Mouse (Mus musculus): ENCODE results near the gene Htr1f. TPM values are rescaled to one million over a fixed set of nuclear protein-coding genes. Genes with fewer than 3 reads are reported as not detected.

The Htr1f gene
- total and polyA plus RNA-seq, 2 experiments from 2014 or later: 0.51 to 2.0 TPM

GRCm38 (mm10) chr16:64881442-64881841 lies 224.2 kb downstream of the Htr1f start:
- Histone ChIP-seq H3K4me2 (ENCODE audit: low read depth, low read length, poor library complexity, severe bottlenecking) (no peak overlapping the region), H3K4me1 (ENCODE audit: insufficient read depth, low read length) (no peaks in the 10 kb centered on the region), H3K9me3 (ENCODE audit: low read length) (no peaks in the 10 kb centered on the region), H3K4me3 (ENCODE audit: low read depth, low read length) (no peak overlapping the region), H3K9ac (replicated peaks; ENCODE audit: low read length, poor library complexity, severe bottlenecking) (no peak overlapping the region), H3K27me3 (ENCODE audit: insufficient read depth, low read length) (no peaks in the 10 kb centered on the region), H3K36me3 (ENCODE audit: insufficient read depth, low read length) (no peaks in the 10 kb centered on the region), H3K27ac (ENCODE audit: low read depth, low read length) (no peak overlapping the region)
- no peak for TF ChIP-seq CTCF (IDR thresholded peaks at IDR 0.05)
- WGBS: 85% methylated on average over 2 of the region's 2 CpGs
- DNase-seq (ENCODE audit: low spot score) (no peak), ATAC-seq (ENCODE audit: low FRiP score) (no peak)

DNA sequence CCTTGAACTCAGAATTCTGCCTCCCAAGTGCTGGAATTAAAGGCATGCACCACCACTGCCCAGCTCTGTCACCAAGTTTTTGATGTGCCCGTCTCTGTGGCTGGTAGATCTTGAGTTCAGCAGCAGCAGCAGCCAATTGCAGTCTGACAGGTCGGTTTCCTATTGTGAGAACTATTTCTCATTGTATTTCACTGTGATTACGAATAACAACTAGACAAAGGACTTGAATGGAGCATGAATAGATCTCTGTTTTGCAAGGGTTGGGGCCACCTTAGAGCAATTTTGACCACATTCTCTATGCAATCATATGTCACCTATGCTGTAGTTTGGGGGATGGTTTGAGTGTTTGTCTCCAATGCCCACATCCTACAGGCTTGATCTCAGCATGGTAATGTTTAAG lies 224.7 kb downstream of the Htr1f start:
- Histone ChIP-seq H3K27me3 (ENCODE audit: insufficient read depth, low read length) (no peaks in the 10 kb centered on the region), H3K9ac (replicated peaks; ENCODE audit: low read length, poor library complexity, severe bottlenecking) (no peak overlapping the region), H3K4me1 (ENCODE audit: insufficient read depth, low read length) (no peaks in the 10 kb centered on the region), H3K9me3 (ENCODE audit: low read length) (no peaks in the 10 kb centered on the region), H3K36me3 (ENCODE audit: insufficient read depth, low read length) (no peaks in the 10 kb centered on the region), H3K4me2 (ENCODE audit: low read depth, low read length, poor library complexity, severe bottlenecking) (no peak overlapping the region), H3K4me3 (ENCODE audit: low read depth, low read length) (no peak overlapping the region), H3K27ac (ENCODE audit: low read depth, low read length) (no peak overlapping the region)
- TF ChIP-seq CTCF (IDR thresholded peaks at IDR 0.05): no peak
- WGBS: 70% methylated on average over 3 of the region's 3 CpGs
- ATAC-seq (ENCODE audit: low FRiP score): no peak
- no peak for DNase-seq (ENCODE audit: low spot score)

DNA sequence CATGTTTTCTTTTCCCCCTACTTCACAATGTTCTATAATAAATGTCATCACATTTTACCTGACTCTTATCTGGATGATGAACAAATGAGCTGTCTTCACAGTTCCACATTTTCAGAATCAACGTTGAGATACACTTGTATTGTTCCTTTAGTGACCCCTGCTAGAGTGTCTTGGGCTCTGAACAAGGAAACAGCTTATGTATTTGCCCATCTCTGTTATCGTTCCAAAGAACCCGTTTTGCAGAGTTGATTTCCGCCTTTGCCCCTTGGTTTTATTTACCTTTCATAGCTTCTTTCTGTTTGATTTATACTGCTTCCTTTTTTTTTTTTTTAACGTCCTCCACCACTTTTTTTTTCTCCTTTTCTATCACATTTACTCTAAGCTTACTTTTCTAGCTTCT lies 225.9 kb downstream of the Htr1f start:
- no peaks in the 10 kb centered on the region for H3K9me3 ChIP-seq (ENCODE audit: low read length)
- H3K9ac ChIP-seq (replicated peaks; ENCODE audit: low read length, poor library complexity, severe bottlenecking): no peak overlapping the region
- no peaks in the 10 kb centered on the region for H3K36me3 ChIP-seq (ENCODE audit: insufficient read depth, low read length)
- no peak overlapping the region for H3K4me2 ChIP-seq (ENCODE audit: low read depth, low read length, poor library complexity, severe bottlenecking)
- WGBS: 90% methylated on average over 5 of the region's 5 CpGs
- no peak for ATAC-seq (ENCODE audit: low FRiP score)
- no peak overlapping the region for H3K27ac ChIP-seq (ENCODE audit: low read depth, low read length)
- no peak overlapping the region for H3K4me3 ChIP-seq (ENCODE audit: low read depth, low read length)
- DNase-seq (ENCODE audit: low spot score): no peak
- no peaks in the 10 kb centered on the region for H3K27me3 ChIP-seq (ENCODE audit: insufficient read depth, low read length)
- TF ChIP-seq CTCF (IDR thresholded peaks at IDR 0.05): no peak
- no peaks in the 10 kb centered on the region for H3K4me1 ChIP-seq (ENCODE audit: insufficient read depth, low read length)

- H3K27me3 ChIP-seq (ENCODE audit: insufficient read depth, low read length): no peaks in the 10 kb centered on the region
- WGBS: 90% methylated on average over 3 of the region's 3 CpGs
Observed at GRCm38 (mm10) chr16:64878611-64879132, 227.0 kb downstream of the Htr1f start.

GRCm38 (mm10) chr16:64877314-64877713 lies 228.3 kb downstream of the Htr1f start:
- DNase-seq (ENCODE audit: low spot score) (no peak), ATAC-seq (ENCODE audit: low FRiP score) (no peak)
- no peak for TF ChIP-seq CTCF (IDR thresholded peaks at IDR 0.05)
- H3K4me2 ChIP-seq (ENCODE audit: low read depth, low read length, poor library complexity, severe bottlenecking): no peak overlapping the region
- no peak overlapping the region for H3K9ac ChIP-seq (replicated peaks; ENCODE audit: low read length, poor library complexity, severe bottlenecking)
- WGBS: 83% methylated on average over 3 of the region's 3 CpGs
- H3K9me3 ChIP-seq (ENCODE audit: low read length): no peaks in the 10 kb centered on the region
- no peak overlapping the region for H3K27ac ChIP-seq (ENCODE audit: low read depth, low read length)
- no peaks in the 10 kb centered on the region for H3K27me3 ChIP-seq (ENCODE audit: insufficient read depth, low read length)
- H3K4me3 ChIP-seq (ENCODE audit: low read depth, low read length): no peak overlapping the region
- H3K36me3 ChIP-seq (ENCODE audit: insufficient read depth, low read length): no peaks in the 10 kb centered on the region
- no peaks in the 10 kb centered on the region for H3K4me1 ChIP-seq (ENCODE audit: insufficient read depth, low read length)

More at GRCm38 (mm10) chr16:64878611-64879132, 227.0 kb downstream of the Htr1f start:
- no peak overlapping the region for H3K4me2 ChIP-seq (ENCODE audit: low read depth, low read length, poor library complexity, severe bottlenecking)
- no peak overlapping the region for H3K9ac ChIP-seq (replicated peaks; ENCODE audit: low read length, poor library complexity, severe bottlenecking)
- ATAC-seq (ENCODE audit: low FRiP score) (no peak), DNase-seq (ENCODE audit: low spot score) (no peak)
- H3K4me1 ChIP-seq (ENCODE audit: insufficient read depth, low read length): no peaks in the 10 kb centered on the region
- H3K9me3 ChIP-seq (ENCODE audit: low read length): no peaks in the 10 kb centered on the region
- no peak for TF ChIP-seq CTCF (IDR thresholded peaks at IDR 0.05)
- H3K27ac ChIP-seq (ENCODE audit: low read depth, low read length): no peak overlapping the region
- no peak overlapping the region for H3K4me3 ChIP-seq (ENCODE audit: low read depth, low read length)
- H3K36me3 ChIP-seq (ENCODE audit: insufficient read depth, low read length): no peaks in the 10 kb centered on the region

DNA sequence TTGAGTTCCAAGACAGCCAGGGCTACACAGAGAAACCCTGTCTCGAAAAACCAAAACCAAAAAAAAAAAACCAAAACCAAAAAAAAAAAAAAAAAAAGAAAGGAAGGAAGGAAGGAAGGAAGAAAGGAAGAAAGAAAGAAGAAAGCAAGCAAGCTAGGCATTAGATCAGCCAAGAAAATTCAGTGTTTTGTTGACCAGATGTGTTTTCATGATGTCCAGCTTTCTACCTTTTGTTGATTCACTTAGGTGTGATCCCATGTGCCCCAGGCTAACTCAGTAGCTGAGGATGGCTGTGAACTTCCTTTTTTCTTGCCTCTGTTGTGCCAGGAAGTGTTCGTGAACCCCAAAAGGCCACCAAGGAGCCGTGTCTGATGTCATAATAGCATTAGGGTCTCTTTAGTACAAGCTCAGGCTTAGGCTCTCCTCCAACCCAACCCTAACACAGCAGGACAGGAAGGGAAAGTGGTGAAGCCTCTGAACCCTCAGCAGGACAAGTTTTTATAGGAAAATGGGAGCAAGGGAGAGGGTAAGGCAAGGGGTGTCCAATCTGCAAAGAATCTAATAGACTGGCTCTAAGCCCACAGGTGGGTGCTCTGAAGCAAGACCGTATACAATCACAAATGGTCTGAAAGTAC lies 228.9 kb downstream of the Htr1f start:
- Histone ChIP-seq H3K9ac (replicated peaks; ENCODE audit: low read length, poor library complexity, severe bottlenecking) (no peak overlapping the region), H3K27ac (ENCODE audit: low read depth, low read length) (no peak overlapping the region), H3K27me3 (ENCODE audit: insufficient read depth, low read length) (no peaks in the 10 kb centered on the region), H3K4me3 (ENCODE audit: low read depth, low read length) (no peak overlapping the region), H3K4me1 (ENCODE audit: insufficient read depth, low read length) (no peaks in the 10 kb centered on the region), H3K4me2 (ENCODE audit: low read depth, low read length, poor library complexity, severe bottlenecking) (no peak overlapping the region), H3K9me3 (ENCODE audit: low read length) (no peaks in the 10 kb centered on the region), H3K36me3 (ENCODE audit: insufficient read depth, low read length) (no peaks in the 10 kb centered on the region)
- DNase-seq (ENCODE audit: low spot score): no peak
- no peak for TF ChIP-seq CTCF (IDR thresholded peaks at IDR 0.05)
- ATAC-seq (ENCODE audit: low FRiP score): no peak
- WGBS: 71% methylated on average over 4 of the region's 4 CpGs
